Mouse (Mus musculus) lung, postnatal 4 days (tissue): Measurements from ENCODE around the gene Cog5.
"Not testable (repeated sequence)": the region's sequence is repeated elsewhere in the genome, so short reads cannot be mapped to it uniquely, and the experiment has no call there.

Source experiments
- DNase-seq, 2 experiments: peaks; one replicate each; pipeline ENCODE4 v3.0.0; 2021

The Cog5 gene

GRCm38 (mm10) chr12:31654197-31654964, at the start of gene Cog5, which contains the start of gene Dus4l:
TSS of gene Cog5 (plus strand) at chr12:31654869.
TSS of gene Dus4l (minus strand) at chr12:31654826.
- peak; percentile 95 to 98 for DNase-seq

GRCm38 (mm10) chr12:31604894-31605293, 49.8 kb upstream of the Cog5 start:
- no peak for DNase-seq

- DNase-seq = no peak
Measured at GRCm38 (mm10) chr12:31608138-31608537, 46.5 kb upstream of the Cog5 start.

- DNase-seq = peak in 1 of 2 experiments; percentile 22
Measured at GRCm38 (mm10) chr12:31613353-31613752, 41.3 kb upstream of the Cog5 start.

- DNase-seq = no peak
Measured at GRCm38 (mm10) chr12:31620106-31620505, 34.6 kb upstream of the Cog5 start.

- no peak for DNase-seq
Measured at GRCm38 (mm10) chr12:31625016-31625415, 29.7 kb upstream of the Cog5 start.

GRCm38 (mm10) chr12:31628396-31628795, 26.3 kb upstream of the Cog5 start:
- DNase-seq = not testable (repeated sequence)

GRCm38 (mm10) chr12:31633970-31634342, 20.7 kb upstream of the Cog5 start:
- DNase-seq = peak in 1 of 2 experiments; percentile 37

GRCm38 (mm10) chr12:31634343-31635239, 20.1 kb upstream of the Cog5 start, which contains the start of gene Bcap29:
TSS of gene Bcap29 (minus strand) at chr12:31634658.
- DNase-seq = peak; percentile 87 to 90

GRCm38 (mm10) chr12:31635240-31635607, 19.4 kb upstream of the Cog5 start:
- no peak for DNase-seq

GRCm38 (mm10) chr12:31653611-31654010, 1.1 kb upstream of the Cog5 start:
- no peak for DNase-seq

GRCm38 (mm10) chr12:31654965-31655477, 352 bp downstream of the Cog5 start:
- no peak for DNase-seq

GRCm38 (mm10) chr12:31656841-31657240, 2.2 kb downstream of the Cog5 start:
- no peak for DNase-seq

- no peak for DNase-seq
Measured at GRCm38 (mm10) chr12:31665999-31666398, 11.3 kb downstream of the Cog5 start.

GRCm38 (mm10) chr12:31667187-31667586, 12.5 kb downstream of the Cog5 start:
- no peak for DNase-seq

- no peak for DNase-seq
Measured at GRCm38 (mm10) chr12:31686679-31687078, 32.0 kb downstream of the Cog5 start.

- DNase-seq = no peak
Measured at GRCm38 (mm10) chr12:31693278-31693677, 38.6 kb downstream of the Cog5 start.

- DNase-seq = no peak
Measured at GRCm38 (mm10) chr12:31700623-31701347, 46.1 kb downstream of the Cog5 start.

GRCm38 (mm10) chr12:31701411-31701810, 46.7 kb downstream of the Cog5 start:
- DNase-seq = no peak

GRCm38 (mm10) chr12:31703904-31704303, 49.2 kb downstream of the Cog5 start:
- DNase-seq = no peak

GRCm38 (mm10) chr12:31706168-31706567, 51.5 kb downstream of the Cog5 start:
- DNase-seq = peak in 1 of 2 experiments; percentile 10

- DNase-seq = no peak
Measured at GRCm38 (mm10) chr12:31707531-31707930, 52.9 kb downstream of the Cog5 start.

- no peak for DNase-seq
Measured at GRCm38 (mm10) chr12:31709665-31710064, 55.0 kb downstream of the Cog5 start.
